Mouse (Mus musculus): ENCODE data around the gene Ap2a2.
"Not testable (repeated sequence)": the region's sequence is repeated elsewhere in the genome, so short reads cannot be mapped to it uniquely, and the experiment has no call there.

The Ap2a2 gene

DNA sequence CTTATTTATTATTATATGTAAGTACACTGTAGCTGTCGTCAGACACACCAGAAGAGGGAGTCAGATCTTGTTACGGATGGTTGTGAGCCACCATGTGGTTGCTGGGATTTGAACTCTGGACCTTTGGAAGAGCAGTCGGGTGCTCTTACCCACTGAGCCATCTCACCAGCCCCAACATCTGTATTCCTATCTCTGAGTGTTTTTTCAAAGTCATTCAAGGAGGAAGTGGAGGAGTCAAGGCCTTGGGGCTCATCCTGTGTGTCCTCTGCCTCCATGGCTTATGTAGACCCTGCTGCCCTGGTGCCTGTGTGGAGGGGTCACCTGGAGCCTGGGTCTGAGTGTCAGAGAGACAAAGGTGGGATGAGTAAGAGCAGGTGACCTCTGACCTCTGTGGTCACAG, 107.1 kb downstream of the Ap2a2 start:
- DNase-seq: not testable (repeated sequence)

DNA sequence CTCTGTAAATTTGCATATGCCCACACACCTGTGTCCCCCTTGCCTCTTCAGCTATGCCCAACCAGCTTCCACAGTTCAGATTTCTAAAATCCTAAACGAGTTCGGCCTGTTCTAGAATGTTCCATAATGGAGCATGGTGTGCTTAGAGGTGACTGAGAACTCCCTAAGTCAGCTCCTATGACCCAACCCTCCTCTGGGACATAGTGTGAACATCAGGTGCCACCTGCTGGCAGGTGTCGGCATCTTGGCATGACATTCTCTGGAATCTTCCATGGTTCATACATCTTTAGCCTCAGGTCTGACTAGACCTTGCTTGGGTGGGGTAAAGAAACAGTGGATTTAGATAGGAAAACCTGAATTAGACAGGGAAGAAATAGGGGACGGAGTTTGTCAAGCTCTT, 109.0 kb downstream of the Ap2a2 start:
- DNase-seq: peak; percentile 77

DNA sequence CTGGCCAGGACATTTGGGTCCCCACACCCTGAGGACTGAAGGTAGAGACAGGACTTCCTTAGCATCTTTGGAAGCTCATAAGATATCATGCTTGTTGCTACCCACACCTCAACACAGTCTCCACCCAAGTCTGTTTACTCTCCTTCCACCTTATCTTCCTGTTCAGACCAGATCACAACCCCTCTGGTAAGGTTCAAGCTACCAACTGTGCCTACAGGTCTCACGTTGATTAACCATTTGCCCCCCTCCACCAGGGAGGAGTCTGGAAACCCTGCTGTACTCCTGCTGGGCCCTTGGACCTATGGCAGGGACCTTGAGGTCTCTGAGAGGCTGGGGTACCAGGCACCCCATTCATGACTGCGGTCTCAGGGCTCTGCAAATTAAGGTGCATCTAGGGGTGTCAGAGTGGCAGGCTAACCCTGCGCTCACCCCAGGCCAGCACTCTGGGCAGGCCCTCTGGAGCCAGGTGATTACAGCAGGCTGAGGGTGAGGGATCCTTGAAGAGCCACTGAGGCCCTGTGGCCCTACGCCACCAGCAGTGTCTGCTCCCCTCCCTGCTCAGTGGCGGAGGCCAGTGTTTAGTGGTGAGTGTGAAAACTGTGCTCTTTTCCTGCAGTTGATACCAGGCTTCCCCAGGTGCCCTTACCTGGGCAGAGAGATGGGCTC, 109.8 kb downstream of the Ap2a2 start:
- DNase-seq: peak; percentile 67

DNA sequence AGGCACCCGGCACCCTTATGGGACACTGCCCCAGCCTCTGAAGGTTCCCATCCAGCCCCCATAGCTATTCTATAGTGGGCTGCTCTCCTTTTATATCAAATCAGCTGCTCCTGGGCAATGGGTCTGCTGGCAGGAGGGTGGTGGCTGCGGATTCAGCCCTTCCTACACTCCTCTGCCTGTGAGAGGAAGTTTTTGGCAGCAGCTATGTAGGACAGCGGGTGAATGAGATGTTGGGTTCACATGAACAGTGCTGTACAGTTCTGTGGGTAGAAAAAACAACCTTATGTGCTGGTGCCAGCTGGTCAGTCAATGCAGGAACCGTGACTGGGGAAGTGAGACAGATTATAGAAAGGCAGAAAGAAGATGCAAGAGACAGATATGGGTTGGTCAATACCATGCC, 116.9 kb downstream of the Ap2a2 start:
- DNase-seq: no peak

Data from liver (tissue).